Mouse (Mus musculus) embryo, embryonic 11 days (tissue): Measurements from ENCODE around the gene Gm5286.
"Not testable (repeated sequence)": the region's sequence is repeated elsewhere in the genome, so short reads cannot be mapped to it uniquely, and the experiment has no call there.

Experiments used
- DNase-seq: peaks from one replicate; pipeline ENCODE4 v3.0.0-alpha.2; 2015

Gm5286 gene

GRCm38 (mm10) chr3:94196414-94196813, at the start of gene Gm5286:
Gene Gm5286, plus strand, starts transcription at chr3:94196714.
- DNase-seq = not testable (repeated sequence)

GRCm38 (mm10) chr3:94167351-94167750, 29.2 kb upstream of the Gm5286 start:
- not testable (repeated sequence) for DNase-seq

- not testable (repeated sequence) for DNase-seq
Measured at GRCm38 (mm10) chr3:94178093-94178492, 18.4 kb upstream of the Gm5286 start, which contains the start of gene Gm10696. Gene Gm10696, minus strand, starts transcription at chr3:94178193.
